In the genomic region with DNA sequence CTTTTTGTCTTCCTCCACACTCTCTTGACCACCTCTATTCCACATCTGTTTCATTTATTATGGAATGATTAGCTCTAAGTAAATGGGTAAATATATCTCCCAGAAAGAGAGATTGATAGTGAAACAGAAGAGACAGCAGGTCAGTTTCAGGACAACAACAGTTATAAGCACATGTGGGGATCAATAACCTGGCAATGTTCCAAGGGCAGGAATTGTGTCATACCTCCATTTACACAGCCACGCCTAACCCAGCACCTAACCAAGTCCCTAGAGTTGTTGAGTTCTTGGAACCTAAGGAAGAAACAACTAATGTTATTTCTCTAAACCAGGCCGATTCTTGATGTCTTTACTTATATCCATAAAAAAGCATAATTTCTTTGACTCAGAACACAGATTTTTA, we compare ENCODE assay signal across 35 mouse cellular contexts.
"Had no signal": no experiment of that assay in that cellular context is flagged by ENCODE, and none has a peak within 500 bp of the region (broad histone marks: within the 10 kb centered on the region; RNA-seq: fewer than 3 reads in every experiment).

No protein-coding gene starts in this region.

- H3K36me3 ChIP-seq: heart, embryonic 10.5 days; heart, embryonic 12.5 days; heart, embryonic 13.5 days; heart, embryonic 15.5 days; hindbrain, embryonic 10.5 days; hindbrain, embryonic 12.5 days; hindbrain, embryonic 13.5 days; hindbrain, embryonic 15.5 days; intestine, embryonic 15.5 days; kidney, embryonic 15.5 days had no signal

- H3K9ac ChIP-seq: heart, embryonic 12.5 days; heart, embryonic 13.5 days; heart, embryonic 15.5 days; hindbrain, embryonic 12.5 days; hindbrain, embryonic 13.5 days; hindbrain, embryonic 14.5 days; hindbrain, embryonic 15.5 days; intestine, embryonic 15.5 days; kidney, embryonic 15.5 days had no signal

- ATAC-seq: hindbrain, embryonic 16.5 days; hindbrain, postnatal 0 days; inflammation-experienced regulatory T-cells, adult 6 months; intestine, embryonic 15.5 days; intestine, embryonic 16.5 days; intestine, postnatal 0 days had no signal

- H3K27ac ChIP-seq: heart, embryonic 10.5 days; heart, embryonic 13.5 days; heart, embryonic 15.5 days; hindbrain, embryonic 10.5 days; hindbrain, embryonic 12.5 days; hindbrain, embryonic 13.5 days; hindbrain, embryonic 14.5 days; hindbrain, embryonic 15.5 days; hindbrain, postnatal 0 days; intestine, embryonic 15.5 days; kidney, embryonic 15.5 days; kidney, postnatal 0 days; layer of hippocampus, adult 2 months had no signal

- H3K9me3 ChIP-seq: heart, embryonic 10.5 days; heart, embryonic 12.5 days; heart, embryonic 13.5 days; heart, embryonic 15.5 days; hindbrain, embryonic 10.5 days; hindbrain, embryonic 12.5 days; hindbrain, embryonic 13.5 days; hindbrain, embryonic 15.5 days; intestine, embryonic 15.5 days; kidney, embryonic 15.5 days had no signal

- H3K4me3 ChIP-seq: heart, embryonic 10.5 days; heart, embryonic 12.5 days; heart, embryonic 13.5 days; heart, embryonic 15.5 days; hindbrain, embryonic 10.5 days; hindbrain, embryonic 12.5 days; hindbrain, embryonic 13.5 days; hindbrain, embryonic 15.5 days; intestine, embryonic 15.5 days; kidney, embryonic 15.5 days; layer of hippocampus, adult 2 months had no signal

- DNase-seq: heart, postnatal 10 days; heart, postnatal 14 days; heart, postnatal 36 days; heart, postnatal 4 days; kidney, adult 11 months; kidney, adult 18-20 months; kidney, adult 2 months; kidney, adult 8-10 months; kidney, adult 9 months; kidney, postnatal 10 days; kidney, postnatal 14 days; kidney, postnatal 25 days; kidney, postnatal 36 days; kidney, postnatal 4 days; layer of hippocampus, adult 9-11 months; layer of hippocampus, postnatal 36 days had no signal

- H3K27me3 ChIP-seq: heart, embryonic 12.5 days; heart, embryonic 13.5 days; heart, embryonic 15.5 days; hindbrain, embryonic 12.5 days; hindbrain, embryonic 13.5 days; hindbrain, embryonic 15.5 days; intestine, embryonic 15.5 days; kidney, embryonic 15.5 days had no signal

- H3K4me2 ChIP-seq: heart, embryonic 11.5 days; heart, embryonic 12.5 days; heart, embryonic 13.5 days; heart, embryonic 15.5 days; hindbrain, embryonic 12.5 days; hindbrain, embryonic 13.5 days; hindbrain, embryonic 14.5 days; hindbrain, embryonic 15.5 days; intestine, embryonic 15.5 days; kidney, embryonic 15.5 days had no signal

- H3K4me1 ChIP-seq: heart, embryonic 10.5 days; heart, embryonic 12.5 days; heart, embryonic 13.5 days; heart, embryonic 15.5 days; hindbrain, embryonic 10.5 days; hindbrain, embryonic 12.5 days; hindbrain, embryonic 13.5 days; hindbrain, embryonic 15.5 days; intestine, embryonic 15.5 days; kidney, embryonic 15.5 days had no signal
